ENCODE assay signal across 22 mouse cellular contexts in the genomic region with DNA sequence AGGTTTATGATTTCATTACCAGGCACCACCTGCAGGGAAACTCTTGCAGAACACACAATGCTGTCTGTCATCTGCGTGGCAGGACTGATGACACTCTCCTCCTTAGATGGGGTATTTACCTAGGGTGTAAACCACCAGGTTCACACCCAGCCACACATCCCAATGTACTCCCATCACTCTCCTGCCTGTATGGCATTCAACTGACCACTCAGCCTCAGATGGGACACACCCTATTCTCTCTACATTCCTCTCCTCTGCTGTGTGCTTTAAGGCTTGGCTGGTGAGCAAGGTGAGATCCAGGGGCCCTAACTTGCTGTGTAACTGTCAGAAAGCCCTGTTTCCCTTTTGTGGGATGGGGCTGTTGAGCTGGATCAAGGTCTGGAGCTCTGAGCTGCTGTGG. TPM values are rescaled to one million over a fixed set of nuclear protein-coding genes. Genes with fewer than 3 reads are reported as not detected.
DNase-seq lines count a peak whose midpoint lies in the region; ATAC-seq and TF ChIP-seq lines count a peak whose summit lies in the region.
"Had no signal": no experiment of that assay in that cellular context is flagged by ENCODE, and none has a peak within 500 bp of the region (broad histone marks: within the 10 kb centered on the region; RNA-seq: fewer than 3 reads in every experiment).

No protein-coding gene starts in this region.

- no peak overlapping the region for H3K4me2 ChIP-seq in lung, embryonic 14.5 days
- no peak overlapping the region for H3K4me2 ChIP-seq in intestine, embryonic 15.5 days (replicated peaks)
- no peak overlapping the region for H3K4me2 ChIP-seq in stomach, postnatal 0 days (replicated peaks; ENCODE audit: low read depth)
- H3K4me2 ChIP-seq: forebrain, embryonic 13.5 days; heart, embryonic 11.5 days; hindbrain, embryonic 12.5 days; hindbrain, embryonic 15.5 days had no signal

- no peak overlapping the region for H3K4me3 ChIP-seq in lung, embryonic 14.5 days (ENCODE audit: low read depth, low read length)
- no peak overlapping the region for H3K4me3 ChIP-seq in lung, adult 2 months (replicated peaks; ENCODE audit: extremely low read depth, low read depth, low read length)
- no peak overlapping the region for H3K4me3 ChIP-seq in intestine, embryonic 15.5 days (replicated peaks)
- no peak overlapping the region for H3K4me3 ChIP-seq in stomach, postnatal 0 days (ENCODE audit: low read depth, low read length)
- no peak overlapping the region for H3K4me3 ChIP-seq in heart, adult 2 months
- H3K4me3 ChIP-seq: forebrain, embryonic 10.5 days; forebrain, embryonic 13.5 days; hindbrain, embryonic 12.5 days; hindbrain, embryonic 15.5 days had no signal

- H3K27me3 ChIP-seq in lung, embryonic 14.5 days (ENCODE audit: insufficient read depth, low read length): no peaks in the 10 kb centered on the region
- no peaks in the 10 kb centered on the region for H3K27me3 ChIP-seq in intestine, embryonic 15.5 days (replicated peaks)
- H3K27me3 ChIP-seq in stomach, postnatal 0 days (ENCODE audit: control insufficient read depth, insufficient read depth, low read length): no peaks in the 10 kb centered on the region
- H3K27me3 ChIP-seq in heart, adult 2 months (ENCODE audit: control insufficient read depth, insufficient read depth, low read length): no peaks in the 10 kb centered on the region
- H3K27me3 ChIP-seq: forebrain, embryonic 13.5 days; hindbrain, embryonic 12.5 days; hindbrain, embryonic 15.5 days had no signal

- no peak overlapping the region for H3K9ac ChIP-seq in lung, embryonic 14.5 days
- H3K9ac ChIP-seq in intestine, embryonic 15.5 days: no peak overlapping the region
- no peak overlapping the region for H3K9ac ChIP-seq in stomach, postnatal 0 days (ENCODE audit: low read length)
- H3K9ac ChIP-seq in heart, adult 2 months (ENCODE audit: low read depth, low read length): no peak overlapping the region
- H3K9ac ChIP-seq: forebrain, embryonic 13.5 days; hindbrain, embryonic 12.5 days; hindbrain, embryonic 15.5 days had no signal

- intact Hi-C loops in heart, adult 2 months (cut with DNase I): no loop called here

- TF ChIP-seq POLR2A in lung, adult 2 months (IDR thresholded peaks at IDR 0.05; ENCODE audit: borderline replicate concordance, extremely low read depth, low read depth, low read length): no peak
- no peak for TF ChIP-seq POLR2A in heart, adult 2 months (IDR thresholded peaks at IDR 0.05; ENCODE audit: insufficient read depth, low read depth, low read length)

- TF ChIP-seq EP300 in stomach, postnatal 0 days (optimal IDR thresholded peaks at IDR 0.05): no peak
- TF ChIP-seq EP300 in heart, adult 2 months (IDR thresholded peaks at IDR 0.05; ENCODE audit: insufficient read depth, low read depth, low read length): no peak

- peaks cover 13% of the 10 kb centered on the region; the same call in 1 of the 2 replicates for H3K36me3 ChIP-seq in lung, embryonic 14.5 days (ENCODE audit: insufficient read depth)
- H3K36me3 ChIP-seq in intestine, embryonic 15.5 days: no peaks in the 10 kb centered on the region
- H3K36me3 ChIP-seq in stomach, postnatal 0 days (ENCODE audit: control insufficient read depth, insufficient read depth, low read length): no peaks in the 10 kb centered on the region; the same call in 1 of the 2 replicates
- no peaks in the 10 kb centered on the region for H3K36me3 ChIP-seq in heart, adult 2 months (ENCODE audit: control insufficient read depth, insufficient read depth, low read length)
- H3K36me3 ChIP-seq: hindbrain, embryonic 12.5 days; hindbrain, embryonic 15.5 days had no signal

- 0 out of 2 replicates have a peak, but pooled peaks have one; percentile 21 for ATAC-seq in lung, embryonic 14.5 days (ENCODE audit: insufficient read depth)
- peak; percentile 52 for ATAC-seq in intestine, embryonic 15.5 days
- ATAC-seq in stomach, postnatal 0 days (ENCODE audit: low FRiP score, low TSS enrichment): peak; percentile 70
- ATAC-seq: forebrain, embryonic 13.5 days; forebrain, embryonic 16.5 days had no signal

- no peak overlapping the region for H3K27ac ChIP-seq in lung, embryonic 14.5 days (ENCODE audit: low read depth)
- no peak overlapping the region for H3K27ac ChIP-seq in intestine, embryonic 15.5 days
- no peak overlapping the region for H3K27ac ChIP-seq in stomach, postnatal 0 days (replicated peaks)
- no peak overlapping the region for H3K27ac ChIP-seq in heart, adult 2 months
- H3K27ac ChIP-seq: forebrain, embryonic 10.5 days; forebrain, embryonic 13.5 days; hindbrain, embryonic 12.5 days; hindbrain, embryonic 15.5 days had no signal

- TF ChIP-seq CTCF in lung, embryonic 14.5 days (IDR thresholded peaks at IDR 0.05; ENCODE audit: low read depth): no peak
- no peak for TF ChIP-seq CTCF in lung, adult 2 months (IDR thresholded peaks at IDR 0.05; ENCODE audit: insufficient read depth, low read length)
- TF ChIP-seq CTCF in stomach, postnatal 0 days (IDR thresholded peaks at IDR 0.05; ENCODE audit: low read depth): no peak
- no peak for TF ChIP-seq CTCF in heart, adult 2 months (IDR thresholded peaks at IDR 0.05)

- H3K79me2 ChIP-seq in heart, adult 2 months (replicated peaks; ENCODE audit: control insufficient read depth, insufficient read depth, low read length): no peaks in the 10 kb centered on the region

- no peak for DNase-seq in lung, embryonic 14.5 days
- DNase-seq in lung, adult 2 months: no peak
- peak; percentile 43 for DNase-seq in ES-CJ7 (ENCODE audit: low read depth, low spot score)
- DNase-seq in stomach, postnatal 0 days (ENCODE audit: low spot score): no peak
- DNase-seq in adrenal gland, postnatal 4 days (ENCODE audit: low spot score in 2 of 2): no peak
- DNase-seq in heart, adult 2 months: no peak
- DNase-seq: adrenal gland, adult 2 months; adrenal gland, postnatal 14 days; B cell, adult 2 months; cerebellum, adult 11-12 months; cerebellum, adult 8-10 months; cerebellum, postnatal 10 days; cerebellum, postnatal 36 days; gastrocnemius, postnatal 10 days; gastrocnemius, postnatal 36 days had no signal

- 65% methylated on average over 1 of the region's 1 CpGs for WGBS in lung, embryonic 14.5 days
- 69% methylated on average over 1 of the region's 1 CpGs for WGBS in lung, adult 2 months
- WGBS in intestine, embryonic 15.5 days: 72% methylated on average over 1 of the region's 1 CpGs
- 57% methylated on average over 1 of the region's 1 CpGs for WGBS in stomach, postnatal 0 days
- WGBS in heart, adult 2 months: 84% methylated on average over 1 of the region's 1 CpGs

- no peaks in the 10 kb centered on the region for H3K9me3 ChIP-seq in lung, embryonic 14.5 days (ENCODE audit: low read depth, low read length)
- no peaks in the 10 kb centered on the region for H3K9me3 ChIP-seq in intestine, embryonic 15.5 days
- H3K9me3 ChIP-seq in stomach, postnatal 0 days (ENCODE audit: control insufficient read depth, low read length): no peaks in the 10 kb centered on the region
- H3K9me3 ChIP-seq: forebrain, embryonic 10.5 days; forebrain, embryonic 13.5 days; hindbrain, embryonic 12.5 days; hindbrain, embryonic 15.5 days had no signal

- no peaks in the 10 kb centered on the region for H3K4me1 ChIP-seq in lung, embryonic 14.5 days (ENCODE audit: insufficient read depth)
- no peaks in the 10 kb centered on the region for H3K4me1 ChIP-seq in lung, adult 2 months (ENCODE audit: control insufficient read depth, insufficient read depth, low read length)
- no peaks in the 10 kb centered on the region; the same call in 1 of the 2 replicates for H3K4me1 ChIP-seq in intestine, embryonic 15.5 days (replicated peaks)
- H3K4me1 ChIP-seq in stomach, postnatal 0 days (replicated peaks; ENCODE audit: control insufficient read depth, insufficient read depth): no peaks in the 10 kb centered on the region
- H3K4me1 ChIP-seq in heart, adult 2 months (ENCODE audit: control insufficient read depth, insufficient read depth, low read length): no peaks in the 10 kb centered on the region
- H3K4me1 ChIP-seq: forebrain, embryonic 10.5 days; forebrain, embryonic 13.5 days; hindbrain, embryonic 12.5 days; hindbrain, embryonic 15.5 days had no signal

RNA-seq across cellular contexts. Expression of a gene that starts 9.5 kb away (rescaled TPM):
- polyA plus RNA-seq in lung, embryonic 14.5 days (2014; fragmentation: Nextera tagmentation; extraction: Ambion mirVana): 7.4 and 9.0 TPM in 2 replicates
- 8.0 and 10.0 TPM in 2 replicates for polyA plus RNA-seq in lung, adult 2 months (2012; rRNA removed)
- 9.1 and 11.1 TPM in 2 replicates for polyA plus RNA-seq in intestine, embryonic 15.5 days (2015; fragmentation: Nextera tagmentation; extraction: Ambion mirVana)
- 3.4 and 5.8 TPM in 2 replicates for polyA plus RNA-seq in stomach, postnatal 0 days (2015; fragmentation: Nextera tagmentation; extraction: Ambion mirVana)
- total RNA-seq in adrenal gland, postnatal 4 days (2021): 10 to 100 TPM; 26.7 to 32.3 TPM
- total RNA-seq in heart, adult 2 months (2021): 1 to 10 TPM; 4.1 to 5.6 TPM
- 3.9 and 4.9 TPM in 2 replicates for polyA plus RNA-seq in heart, adult 2 months (2012; rRNA removed)
